Mouse (Mus musculus) kidney, embryonic 14.5 days (tissue): ENCODE results near the gene Rmi2. TPM values are rescaled to one million over a fixed set of nuclear protein-coding genes. Genes with fewer than 3 reads are reported as not detected.

Source experiments
- ATAC-seq: fragments of 200-750 bp; cut with Nextera tagmentation; 2 replicates; pipeline ENCODE4 v1.8.0; 2017; ENCODE audit warnings: moderate number of reproducible peaks, mild to moderate bottlenecking, moderate TSS enrichment, moderate library complexity; ENCODE audit not compliant: low FRiP score, low TSS enrichment
- H3K27ac ChIP-seq: fragments of 300-500 bp; sonication (generic); 2 replicates; pipeline ENCODE4 v1.5.1; 2014; ENCODE audit warnings: low read depth, mild to moderate bottlenecking, low read length, moderate library complexity, mixed read lengths
- H3K27me3 ChIP-seq: fragments of 300-500 bp; sonication (generic); 2 replicates; pipeline ENCODE4 v1.6.1; 2014; ENCODE audit warnings: mild to moderate bottlenecking, low read length; ENCODE audit not compliant: control insufficient read depth, insufficient read depth
- H3K36me3 ChIP-seq: fragments of 300-500 bp; sonication (generic); 2 replicates; pipeline ENCODE4 v1.6.1; 2014; ENCODE audit warnings: low read length, mixed read lengths; ENCODE audit not compliant: control insufficient read depth, insufficient read depth
- H3K4me1 ChIP-seq: fragments of 300-500 bp; sonication (generic); 2 replicates; pipeline ENCODE4 v1.6.1; 2014; ENCODE audit warnings: low read length, mixed read lengths; ENCODE audit not compliant: control insufficient read depth, insufficient read depth
- H3K4me2 ChIP-seq: fragments of 300-500 bp; sonication (generic); replicated peaks from 2 replicates; pipeline ENCODE4 v1.6.1; 2014; ENCODE audit warnings: low read depth, mild to moderate bottlenecking, low read length
- H3K4me3 ChIP-seq: fragments of 300-500 bp; sonication (generic); 2 replicates; pipeline ENCODE4 v1.5.1; 2014; ENCODE audit warnings: mild to moderate bottlenecking, low read length
- H3K9ac ChIP-seq: fragments of 300-500 bp; sonication (generic); 2 replicates; pipeline ENCODE4 v1.6.1; 2014; ENCODE audit warnings: low read depth, mild to moderate bottlenecking, low read length, moderate library complexity
- H3K9me3 ChIP-seq: fragments of 300-500 bp; sonication (generic); 2 replicates; pipeline ENCODE4 v1.6.1; 2016; ENCODE audit warnings: low read length; ENCODE audit not compliant: control insufficient read depth
- WGBS: fragments of 180-500 bp; shearing (Covaris S2); extraction: QIAGEN DNeasy Blood & Tissue Kit; methylation state at CpG from one replicate; pipeline ENCODE4 v1.1.7; 2014; 5-methylcytosine and 5-hydroxymethylcytosine counted together
- polyA plus RNA-seq: library from polyadenylated mRNA; unstranded; fragments of >200 nt; fragmentation: Nextera tagmentation; extraction: Ambion mirVana; gene quantifications from 2 replicates; pipeline ENCODE4 v1.2.1, GENCODE M21; 2014

Gene Rmi2
- polyA plus RNA-seq, 1 experiment from 2014 or later = 6.2 TPM

GRCm38 (mm10) chr16:10867904-10868440 is 33.1 kb downstream of the Rmi2 start:
- 37% methylated on average over 11 of the region's 11 CpGs for WGBS

GRCm38 (mm10) chr16:10870969-10871368 is 36.1 kb downstream of the Rmi2 start:
- Histone ChIP-seq H3K36me3 (no peaks in the 10 kb centered on the region), H3K4me3 (no peak overlapping the region), H3K27me3 (no peaks in the 10 kb centered on the region), H3K4me2 (no peak overlapping the region), H3K9me3 (no peaks in the 10 kb centered on the region), H3K9ac (no peak overlapping the region), H3K27ac (no peak overlapping the region), H3K4me1 (0 out of 2 replicates have a peak, but pooled peaks cover 3% of the 10 kb centered on the region)
- WGBS = 75% methylated on average over 4 of the region's 4 CpGs
- no peak for ATAC-seq

More at GRCm38 (mm10) chr16:10867904-10868440, 33.1 kb downstream of the Rmi2 start:
- no peak overlapping the region for H3K4me2 ChIP-seq
- no peaks in the 10 kb centered on the region for H3K27me3 ChIP-seq
- H3K4me3 ChIP-seq = no peak overlapping the region
- ATAC-seq = no peak
- H3K4me1 ChIP-seq = 0 out of 2 replicates have a peak, but pooled peaks cover 3% of the 10 kb centered on the region
- H3K27ac ChIP-seq = no peak overlapping the region
- no peaks in the 10 kb centered on the region for H3K36me3 ChIP-seq
- no peak overlapping the region for H3K9ac ChIP-seq
- H3K9me3 ChIP-seq = no peaks in the 10 kb centered on the region

GRCm38 (mm10) chr16:10872825-10873360 is 38.0 kb downstream of the Rmi2 start:
- H3K4me2 ChIP-seq = no peak overlapping the region
- ATAC-seq = no peak
- H3K4me3 ChIP-seq = no peak overlapping the region
- 62% methylated on average over 4 of the region's 4 CpGs for WGBS
- H3K36me3 ChIP-seq = no peaks in the 10 kb centered on the region
- no peak overlapping the region for H3K27ac ChIP-seq
- H3K4me1 ChIP-seq = 0 out of 2 replicates have a peak, but pooled peaks cover 3% of the 10 kb centered on the region
- H3K27me3 ChIP-seq = no peaks in the 10 kb centered on the region
- no peak overlapping the region for H3K9ac ChIP-seq
- H3K9me3 ChIP-seq = no peaks in the 10 kb centered on the region

GRCm38 (mm10) chr16:10873654-10874053 is 38.8 kb downstream of the Rmi2 start:
- peak; percentile 38; the same call in 1 of the 2 replicates for ATAC-seq
- 0 out of 2 replicates have a peak, but pooled peaks cover 3% of the 10 kb centered on the region for H3K4me1 ChIP-seq
- H3K4me3 ChIP-seq = no peak overlapping the region
- H3K27me3 ChIP-seq = no peaks in the 10 kb centered on the region
- 4% methylated on average over 5 of the region's 5 CpGs for WGBS
- no peaks in the 10 kb centered on the region for H3K9me3 ChIP-seq
- H3K9ac ChIP-seq = no peak overlapping the region
- no peak overlapping the region for H3K27ac ChIP-seq
- H3K4me2 ChIP-seq = no peak overlapping the region
- no peaks in the 10 kb centered on the region for H3K36me3 ChIP-seq

GRCm38 (mm10) chr16:10878227-10878626 is 43.4 kb downstream of the Rmi2 start:
- Histone ChIP-seq H3K4me3 (no peak overlapping the region), H3K9me3 (no peaks in the 10 kb centered on the region), H3K4me1 (no peaks in the 10 kb centered on the region), H3K9ac (no peak overlapping the region), H3K27ac (no peak overlapping the region), H3K27me3 (no peaks in the 10 kb centered on the region), H3K4me2 (no peak overlapping the region), H3K36me3 (no peaks in the 10 kb centered on the region)
- ATAC-seq = no peak
- 82% methylated on average over 3 of the region's 3 CpGs for WGBS

- 90% methylated on average over 1 of the region's 1 CpGs for WGBS
- Histone ChIP-seq H3K4me2 (no peak overlapping the region), H3K4me3 (no peak overlapping the region), H3K4me1 (no peaks in the 10 kb centered on the region), H3K27ac (no peak overlapping the region), H3K36me3 (no peaks in the 10 kb centered on the region), H3K9me3 (no peaks in the 10 kb centered on the region), H3K9ac (no peak overlapping the region), H3K27me3 (no peaks in the 10 kb centered on the region)
- no peak; the same call in 1 of the 2 replicates for ATAC-seq
These were observed 44.6 kb downstream of the Rmi2 start for GRCm38 (mm10) chr16:10879467-10879866.

- no peak overlapping the region for H3K4me3 ChIP-seq
- no peaks in the 10 kb centered on the region for H3K27me3 ChIP-seq
- no peak overlapping the region for H3K9ac ChIP-seq
- WGBS = 57% methylated on average over 4 of the region's 4 CpGs
- H3K4me2 ChIP-seq = no peak overlapping the region
- ATAC-seq = no peak
- no peaks in the 10 kb centered on the region for H3K9me3 ChIP-seq
- H3K4me1 ChIP-seq = no peaks in the 10 kb centered on the region
- no peaks in the 10 kb centered on the region for H3K36me3 ChIP-seq
- no peak overlapping the region for H3K27ac ChIP-seq
These were observed 46.5 kb downstream of the Rmi2 start for GRCm38 (mm10) chr16:10881231-10881962.

GRCm38 (mm10) chr16:10887436-10887835 is 52.6 kb downstream of the Rmi2 start:
- H3K9me3 ChIP-seq = no peaks in the 10 kb centered on the region
- H3K36me3 ChIP-seq = no peaks in the 10 kb centered on the region
- ATAC-seq = no peak
- H3K27ac ChIP-seq = no peak overlapping the region
- no peak overlapping the region for H3K9ac ChIP-seq
- H3K27me3 ChIP-seq = no peaks in the 10 kb centered on the region
- H3K4me2 ChIP-seq = no peak overlapping the region
- no peak overlapping the region for H3K4me3 ChIP-seq
- H3K4me1 ChIP-seq = no peaks in the 10 kb centered on the region
- WGBS = 85% methylated on average over 2 of the region's 2 CpGs

- Histone ChIP-seq H3K4me3 (no peak overlapping the region), H3K4me1 (no peaks in the 10 kb centered on the region), H3K9me3 (no peaks in the 10 kb centered on the region), H3K9ac (no peak overlapping the region), H3K27me3 (no peaks in the 10 kb centered on the region), H3K36me3 (no peaks in the 10 kb centered on the region), H3K27ac (no peak overlapping the region), H3K4me2 (no peak overlapping the region)
- 0 out of 2 replicates have a peak, but pooled peaks have one; percentile 52 for ATAC-seq
- WGBS = 85% methylated on average over 3 of the region's 3 CpGs
These were observed 55.5 kb downstream of the Rmi2 start for GRCm38 (mm10) chr16:10890363-10890762.
